Mouse (Mus musculus) c-Kit-negative CD71-positive TER-119-positive erythroid progenitor cells, embryonic 14.5 days (primary cell): ENCODE measurements around the gene Olfr424.

ENCODE experiments used
- DNase-seq: peaks from one replicate; pipeline ENCODE4 v3.0.0-alpha.2; 2013; ENCODE audit warnings: low read depth, low spot score

The Olfr424 gene

DNA sequence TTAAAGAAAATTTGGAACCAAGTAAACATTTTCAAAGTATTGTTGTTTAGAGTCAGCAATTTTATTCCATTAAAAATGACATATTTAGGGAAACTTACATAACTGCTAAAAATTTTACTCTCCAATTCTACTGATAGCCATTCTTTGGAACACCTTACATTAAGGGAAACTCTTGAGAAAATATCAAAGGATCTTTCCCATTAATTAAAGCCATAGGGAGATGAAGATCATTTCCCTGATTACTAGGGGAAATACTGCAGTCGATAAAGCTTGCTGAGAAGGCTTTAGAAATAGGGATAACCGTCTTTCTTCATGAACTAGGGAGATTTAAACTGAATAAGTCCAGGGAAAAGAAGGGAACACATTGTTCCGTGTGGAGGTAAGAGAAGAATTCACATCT is at the start of gene Olfr424:
Olfr424 (plus strand) TSS at position 301 of the 400 bp plus-strand sequence.
- no peak for DNase-seq

DNA sequence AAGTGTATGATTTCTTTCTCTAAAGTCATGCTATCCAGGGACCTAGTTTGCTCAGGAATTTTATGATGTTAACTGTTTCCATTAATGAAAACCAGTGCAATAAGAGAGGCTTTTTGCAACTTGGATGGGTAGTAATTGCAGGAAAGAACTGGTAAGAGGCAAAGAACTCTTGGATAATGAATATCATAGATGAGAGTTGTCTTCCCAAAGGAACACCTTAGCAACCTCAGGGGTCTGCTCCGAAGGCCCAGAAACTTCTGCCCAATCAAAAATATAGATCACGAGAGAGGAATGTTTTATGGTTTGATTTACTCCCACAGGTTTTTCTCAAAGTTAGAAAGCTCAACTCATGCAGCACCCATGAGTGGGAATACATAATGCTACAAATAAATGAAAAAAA is 47.3 kb upstream of the Olfr424 start, which contains the start of gene Olfr429:
Olfr429 (plus strand) TSS at position 301 of the 400 bp plus-strand sequence.
- DNase-seq, result no peak

DNA sequence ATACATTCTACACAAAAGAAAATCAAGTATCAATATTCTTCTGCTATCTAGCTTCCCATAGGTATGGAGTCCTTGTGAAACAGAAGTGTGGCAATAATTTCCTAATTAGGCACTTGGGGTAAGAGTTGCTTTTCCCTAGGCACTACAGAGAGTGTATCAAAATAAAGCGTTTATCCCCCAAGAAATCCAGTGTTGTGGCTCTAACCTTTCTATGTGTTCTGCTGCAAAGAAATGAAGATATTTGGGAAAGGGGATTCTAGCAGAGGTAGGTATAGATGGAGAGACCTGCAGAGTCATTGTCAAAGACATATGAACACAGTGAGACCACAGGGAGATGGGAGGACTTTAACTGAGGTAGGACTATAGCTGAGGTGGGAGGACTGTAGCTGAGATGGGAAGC is 34.7 kb upstream of the Olfr424 start, which contains the start of gene Olfr427:
Olfr427 (plus strand) TSS at position 301 of the 400 bp plus-strand sequence.
- no peak for DNase-seq

DNA sequence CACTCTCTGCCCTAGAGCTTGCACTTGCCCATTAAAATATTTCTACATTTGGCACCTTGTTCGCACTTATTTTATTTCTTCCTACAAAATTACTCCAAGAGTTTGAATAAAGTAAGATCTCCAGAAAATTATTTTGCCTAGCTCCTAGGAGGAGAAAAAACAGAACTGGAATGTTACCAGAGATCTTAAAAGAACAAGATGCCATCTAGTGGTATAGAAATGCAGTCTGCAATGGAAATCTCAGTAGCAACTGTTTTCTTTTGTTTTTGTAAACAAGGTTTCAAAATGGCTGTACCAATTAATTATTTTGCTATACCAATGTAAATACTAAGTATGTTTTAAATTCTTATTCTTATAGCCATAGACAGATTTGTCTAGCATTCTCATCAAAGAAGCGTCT is 27.6 kb upstream of the Olfr424 start:
- DNase-seq, result no peak

DNA sequence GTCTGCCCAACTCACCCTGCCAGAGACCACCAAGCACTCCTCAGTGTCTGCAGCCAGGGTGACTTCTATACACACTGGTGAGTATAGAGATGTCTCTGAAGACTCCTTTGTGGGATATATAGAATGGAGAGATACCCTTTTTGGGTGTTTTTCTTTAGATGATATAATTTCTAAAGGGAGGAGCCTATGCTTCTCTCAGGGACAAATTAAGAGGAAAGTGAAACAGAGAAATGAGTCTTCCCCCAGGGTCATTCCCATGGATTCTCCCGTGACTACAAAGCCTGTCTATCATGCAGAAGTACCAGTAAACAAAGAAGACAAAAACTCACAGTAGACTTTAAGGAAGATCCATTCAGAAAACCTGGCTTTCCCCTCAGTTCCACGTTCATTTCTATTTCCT is 10.3 kb upstream of the Olfr424 start, which contains the start of gene Olfr231:
Olfr231 (minus strand) TSS at position 101 of the 400 bp plus-strand sequence.
- DNase-seq, result no peak

DNA sequence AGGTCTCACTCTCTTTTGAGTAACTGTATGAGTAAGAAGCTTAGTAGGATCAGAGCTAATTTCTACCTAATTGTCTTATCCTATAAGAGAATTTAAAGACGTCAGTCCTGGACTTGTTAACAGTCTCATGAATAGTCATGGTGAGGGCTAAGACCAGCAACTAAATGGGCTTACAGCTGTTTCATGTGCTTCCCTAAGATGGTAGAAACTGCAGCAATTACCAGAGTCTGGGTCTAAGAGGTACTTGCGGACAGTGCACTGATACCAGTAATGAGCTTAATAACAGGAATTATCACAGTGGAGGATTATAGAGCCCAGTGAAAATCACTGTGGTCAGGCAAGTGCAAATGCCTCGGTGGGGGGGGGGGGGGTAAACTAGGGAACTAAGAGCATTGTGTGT is 682 bp downstream of the Olfr424 start:
- DNase-seq, result no peak

DNA sequence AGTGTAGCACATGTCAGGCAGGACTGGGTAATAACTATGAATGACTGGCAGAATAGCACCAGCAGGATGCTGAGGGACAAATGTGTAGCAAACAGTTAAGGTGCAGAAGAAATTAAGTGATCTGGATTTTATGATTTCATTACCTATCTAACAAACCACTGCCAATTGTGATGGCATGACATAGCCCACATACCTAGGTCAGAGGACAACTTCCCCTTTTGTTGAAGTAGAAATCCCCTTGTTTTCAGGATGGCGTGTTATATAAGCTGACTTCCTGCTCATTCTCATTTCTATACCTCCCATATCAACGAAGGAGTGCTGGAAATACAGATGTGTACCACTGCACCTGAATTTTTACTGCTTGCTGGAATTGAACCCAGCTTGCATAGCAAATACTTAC is 10.1 kb downstream of the Olfr424 start:
- DNase-seq, result no peak

DNA sequence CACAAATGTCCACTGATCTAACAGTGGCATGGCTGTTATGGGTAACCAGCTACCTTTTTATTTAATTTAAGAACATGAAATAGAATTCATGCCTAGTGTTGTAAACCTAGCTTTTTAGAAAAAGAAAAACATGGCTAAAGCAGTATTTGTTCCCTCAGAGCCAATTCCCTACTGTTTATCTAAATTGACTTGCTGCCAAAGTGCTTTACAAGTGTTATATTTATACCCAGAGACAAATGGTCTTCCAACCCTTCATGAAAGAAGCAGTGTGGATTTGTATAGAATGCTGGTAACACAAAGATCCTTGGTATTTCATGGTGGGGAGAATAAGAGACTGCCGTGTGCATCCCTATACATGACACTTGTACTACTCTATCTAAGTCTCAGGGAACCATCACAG is 15.4 kb downstream of the Olfr424 start:
- DNase-seq, result no peak

DNA sequence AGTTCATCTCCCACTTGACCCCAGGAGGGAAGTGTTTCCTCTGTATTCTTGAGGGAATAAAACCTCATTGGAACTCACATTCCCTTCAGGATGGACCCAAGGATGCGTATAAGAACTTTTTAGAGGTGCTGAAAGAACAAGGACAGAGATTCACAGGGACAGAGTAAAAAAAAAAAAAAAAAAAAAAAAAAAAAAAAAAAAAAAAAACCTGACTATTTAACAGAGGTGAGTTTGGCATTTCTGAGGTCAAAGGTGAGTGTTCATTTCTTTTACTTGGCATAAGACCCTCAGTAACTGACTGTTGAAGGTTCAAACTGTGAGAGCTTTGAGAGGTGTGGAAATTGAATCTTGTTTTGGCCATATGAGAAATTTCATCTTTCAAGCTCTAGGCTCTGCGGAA is 18.0 kb downstream of the Olfr424 start:
- no peak for DNase-seq

DNA sequence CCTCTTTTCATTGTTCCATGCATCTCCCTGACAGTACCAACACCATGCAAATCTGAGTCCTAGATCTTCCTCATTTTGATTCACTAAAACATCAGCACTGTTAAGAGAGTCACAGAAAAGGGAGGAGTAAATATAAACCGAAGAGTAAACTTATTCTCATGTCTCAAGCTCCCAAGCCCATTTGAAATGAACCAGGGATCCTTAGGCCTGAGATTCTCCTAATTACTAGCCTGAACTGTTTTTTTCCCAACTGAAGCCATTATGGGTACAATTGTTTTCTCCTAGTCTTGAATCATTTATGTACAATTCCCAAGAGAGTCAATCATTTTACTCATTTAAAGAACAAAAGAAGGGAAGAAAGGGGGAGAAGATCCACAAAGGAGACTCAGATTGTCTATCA is 24.0 kb downstream of the Olfr424 start, which contains the start of gene Olfr420:
Olfr420 (plus strand) TSS at position 301 of the 400 bp plus-strand sequence.
- DNase-seq, result no peak

DNA sequence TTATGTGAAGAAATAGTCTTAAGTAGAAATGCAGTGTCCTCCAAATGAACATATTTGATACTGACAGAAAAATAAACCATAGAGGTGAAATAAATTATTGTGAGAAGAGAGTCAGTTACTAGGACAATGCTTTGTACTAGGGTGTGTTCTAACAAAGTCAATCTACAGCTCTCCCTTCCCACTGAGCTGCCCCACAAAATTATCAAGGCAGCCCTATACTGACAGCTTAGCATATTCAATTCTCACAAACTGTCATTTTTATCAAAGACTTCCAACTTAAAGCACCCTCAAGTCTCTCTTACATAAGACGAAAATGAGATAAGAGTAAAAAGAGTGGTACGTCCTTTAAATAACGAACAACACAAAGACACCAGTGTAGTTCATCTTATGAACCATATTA is 26.3 kb downstream of the Olfr424 start:
- no peak for DNase-seq

DNA sequence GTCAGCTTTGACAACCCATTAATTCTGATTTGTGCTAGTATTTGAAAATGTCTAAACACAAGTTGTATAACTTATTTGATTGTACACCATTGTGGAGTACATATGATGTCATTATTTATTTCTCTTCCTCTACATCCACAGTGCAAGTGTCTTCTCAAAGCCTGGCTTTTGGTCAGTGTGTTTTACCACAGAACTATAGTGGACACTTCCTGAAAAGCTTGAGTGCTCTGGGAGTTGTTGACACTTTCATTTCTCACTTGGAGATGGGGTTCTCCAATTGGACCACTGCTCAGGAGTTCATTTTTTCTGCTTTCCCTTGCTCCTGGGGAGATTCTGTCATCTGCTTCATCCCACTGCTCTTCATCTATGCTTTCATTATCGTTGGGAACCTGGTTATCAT is 27.2 kb downstream of the Olfr424 start:
- DNase-seq, result no peak

DNA sequence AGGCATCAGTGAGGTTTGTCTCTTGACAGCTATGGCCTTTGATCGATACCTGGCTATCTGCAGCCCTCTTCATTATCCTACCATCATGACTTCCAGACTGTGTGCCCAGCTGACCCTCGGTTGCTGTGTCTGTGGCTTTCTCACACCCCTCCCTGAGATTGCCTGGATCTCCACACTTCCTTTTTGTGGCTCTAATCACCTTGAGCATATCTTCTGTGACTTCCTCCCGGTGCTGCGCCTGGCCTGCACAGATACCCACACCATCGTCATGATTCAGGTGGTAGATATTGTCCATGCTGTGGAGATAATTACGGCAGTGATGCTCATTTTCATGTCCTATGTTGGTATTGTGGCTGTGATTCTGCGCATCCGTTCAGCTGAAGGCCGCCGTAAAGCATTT is 27.8 kb downstream of the Olfr424 start:
- no peak for DNase-seq

DNA sequence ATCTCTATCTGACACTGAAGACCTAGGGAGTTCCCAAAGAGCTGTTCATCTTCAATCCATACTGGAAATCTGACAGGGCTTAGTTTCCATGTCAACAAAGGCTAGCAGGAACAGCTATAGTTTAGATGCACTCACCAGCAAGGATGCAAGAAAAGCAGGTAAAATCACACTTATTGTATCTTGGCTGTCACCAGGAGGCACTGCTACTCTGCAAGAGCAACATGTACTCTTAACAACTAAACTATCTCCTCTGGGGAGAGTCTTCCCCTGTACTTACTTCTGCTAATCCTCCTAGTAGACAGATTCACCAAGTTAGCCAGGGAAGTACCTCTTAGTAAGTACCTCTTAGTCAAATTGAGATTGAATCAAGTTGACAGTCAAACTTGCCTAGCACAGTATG is 37.7 kb downstream of the Olfr424 start:
- peak; percentile 67 for DNase-seq

DNA sequence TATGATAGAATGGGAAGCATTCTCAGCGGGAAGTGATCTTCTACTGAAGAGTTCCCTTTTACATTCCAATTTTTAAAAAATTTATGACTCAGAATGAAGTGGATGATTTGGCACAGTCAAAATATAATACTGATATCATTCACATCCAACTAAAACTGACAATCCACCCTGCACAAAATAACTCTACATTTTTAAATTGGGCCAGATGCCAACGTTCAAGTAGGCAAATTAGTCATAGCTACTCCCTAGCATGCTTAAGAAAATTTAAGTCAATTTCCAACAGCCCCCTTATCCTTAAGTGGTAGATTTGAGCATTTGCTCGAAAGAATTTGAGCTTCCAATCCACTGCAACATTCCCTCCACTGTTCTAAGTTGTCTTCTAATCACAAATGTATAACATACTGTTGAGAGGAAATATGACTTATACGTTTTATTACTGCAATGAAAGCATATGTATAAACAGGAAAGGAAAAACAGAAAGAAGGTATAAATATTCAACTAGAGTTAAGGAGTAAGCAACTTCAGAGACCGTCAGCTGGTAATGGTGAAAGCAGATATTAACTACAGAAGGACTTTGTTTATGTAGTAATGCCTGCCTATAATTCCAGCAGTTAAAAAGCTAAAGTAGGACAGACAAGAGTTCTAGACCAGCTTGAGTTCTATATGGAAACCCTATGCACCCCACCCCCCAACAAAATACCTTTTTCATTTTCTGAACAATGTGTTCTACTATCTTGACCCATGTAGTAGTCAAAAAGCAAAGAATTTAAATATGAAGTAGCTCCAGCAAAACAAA is 39.6 kb downstream of the Olfr424 start:
- DNase-seq, result peak; percentile 42

DNA sequence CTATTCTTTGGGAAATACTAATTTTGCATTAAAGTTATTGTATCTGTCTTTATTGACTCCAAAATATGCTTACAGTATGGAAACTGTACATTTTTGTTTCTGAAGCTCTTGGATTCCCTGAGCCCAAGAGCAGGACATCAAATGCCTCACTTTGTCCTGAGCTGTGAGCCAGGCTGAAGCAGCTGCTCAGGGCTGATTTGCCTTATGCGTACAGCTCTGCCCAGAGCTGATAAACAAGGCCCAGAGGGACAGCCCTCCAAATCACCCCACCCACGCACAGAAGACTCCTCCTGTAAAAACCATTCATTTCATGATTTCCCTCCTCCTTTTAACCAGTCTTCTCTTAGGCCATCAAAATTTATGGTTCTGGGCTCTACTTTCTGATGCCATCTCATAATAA is 40.2 kb downstream of the Olfr424 start:
- DNase-seq, result peak; percentile 85

DNA sequence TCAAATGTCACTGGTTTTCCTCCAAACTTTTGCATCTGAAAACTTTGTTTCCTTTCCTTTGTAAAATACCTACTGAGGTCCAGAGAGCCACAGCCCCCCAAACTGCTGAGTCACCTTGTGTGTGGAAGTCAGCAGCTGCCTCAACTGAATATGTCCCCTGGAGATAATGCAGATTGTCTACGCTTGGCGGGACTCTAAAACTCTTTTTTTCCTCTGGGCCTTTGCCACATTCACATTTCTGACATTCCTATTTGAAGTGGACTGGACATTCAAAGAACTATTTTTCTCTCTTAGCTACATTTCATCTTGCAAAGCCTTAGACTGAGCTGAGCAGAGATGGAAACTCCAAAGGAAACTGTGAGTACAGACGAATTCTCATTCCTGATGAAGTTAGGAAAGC is 41.3 kb downstream of the Olfr424 start, which contains the start of gene Spta1:
Spta1 (plus strand) TSS at position 172 of the 400 bp plus-strand sequence.
- DNase-seq, result peak; percentile 90
